Mouse (Mus musculus) intestine, embryonic 14.5 days (tissue): ENCODE measurements around the gene Gm37240. TPM values are rescaled to one million over a fixed set of nuclear protein-coding genes. Genes with fewer than 3 reads are reported as not detected.

Source experiments
- ATAC-seq: fragments of 200-750 bp; cut with Nextera tagmentation; replicated peaks from 2 replicates; pipeline ENCODE4 v1.8.0; 2017; ENCODE audit warnings: low read depth, moderate number of reproducible peaks, moderate TSS enrichment, moderate library complexity; ENCODE audit not compliant: low FRiP score, low TSS enrichment
- DNase-seq: peaks from one replicate; pipeline ENCODE4 v3.0.0-alpha.2; 2018; ENCODE audit warnings: low spot score
- H3K27ac ChIP-seq: fragments of 300-500 bp; sonication (generic); 2 replicates; pipeline ENCODE4 v1.5.1; 2014; ENCODE audit warnings: low read depth, mild to moderate bottlenecking, control low read depth
- H3K27me3 ChIP-seq: fragments of 300-500 bp; sonication (generic); replicated peaks from 2 replicates; pipeline ENCODE4 v1.6.1; 2014; ENCODE audit warnings: low read length, control low read depth; ENCODE audit not compliant: control insufficient read depth, insufficient read depth
- H3K36me3 ChIP-seq: fragments of 300-500 bp; sonication (generic); 2 replicates; pipeline ENCODE4 v1.6.1; 2014; ENCODE audit warnings: low read length, control low read depth; ENCODE audit not compliant: control insufficient read depth, insufficient read depth
- H3K4me1 ChIP-seq: fragments of 300-500 bp; sonication (generic); replicated peaks from 2 replicates; pipeline ENCODE4 v1.6.1; 2014; ENCODE audit warnings: low read length, control low read depth, mixed read lengths; ENCODE audit not compliant: control insufficient read depth, insufficient read depth
- H3K4me2 ChIP-seq: fragments of 300-500 bp; sonication (generic); 2 replicates; pipeline ENCODE4 v1.6.1; 2014; ENCODE audit warnings: low read length
- H3K4me3 ChIP-seq: fragments of 300-500 bp; sonication (generic); 2 replicates; pipeline ENCODE4 v1.5.1; 2014; ENCODE audit warnings: low read depth, low read length, control low read depth, mixed read lengths
- H3K9ac ChIP-seq: fragments of 300-500 bp; sonication (generic); 2 replicates; pipeline ENCODE4 v1.6.1; 2014; ENCODE audit warnings: mild to moderate bottlenecking, low read length
- H3K9me3 ChIP-seq: fragments of 300-500 bp; sonication (generic); 2 replicates; pipeline ENCODE4 v1.6.1; 2016; ENCODE audit warnings: low read length, control low read depth; ENCODE audit not compliant: control insufficient read depth
- WGBS: fragments of 180-500 bp; shearing (Covaris S2); extraction: QIAGEN DNeasy Blood & Tissue Kit; methylation state at CpG from one replicate; pipeline ENCODE4 v1.1.7; 2014; 5-methylcytosine and 5-hydroxymethylcytosine counted together
- polyA plus RNA-seq: library from polyadenylated mRNA; unstranded; fragments of >200 nt; fragmentation: Nextera tagmentation; extraction: Ambion mirVana; gene quantifications from 2 replicates; pipeline ENCODE4 v1.2.1, GENCODE M21; 2014

Gm37240 gene
- polyA plus RNA-seq, 1 experiment from 2014 or later: 5.3 TPM

- Histone ChIP-seq H3K9me3 (no peaks in the 10 kb centered on the region), H3K27ac (no peak overlapping the region), H3K4me2 (no peak overlapping the region), H3K27me3 (no peaks in the 10 kb centered on the region), H3K4me3 (no peak overlapping the region), H3K36me3 (no peaks in the 10 kb centered on the region), H3K4me1 (no peaks in the 10 kb centered on the region; the same call in none of the 2 replicates), H3K9ac (no peak overlapping the region)
- no peak for ATAC-seq
- DNase-seq: no peak
- 72% methylated on average over 5 of the region's 5 CpGs for WGBS
Observed at GRCm38 (mm10) chr3:85214926-85215325, 672.4 kb downstream of the Gm37240 start.

DNA sequence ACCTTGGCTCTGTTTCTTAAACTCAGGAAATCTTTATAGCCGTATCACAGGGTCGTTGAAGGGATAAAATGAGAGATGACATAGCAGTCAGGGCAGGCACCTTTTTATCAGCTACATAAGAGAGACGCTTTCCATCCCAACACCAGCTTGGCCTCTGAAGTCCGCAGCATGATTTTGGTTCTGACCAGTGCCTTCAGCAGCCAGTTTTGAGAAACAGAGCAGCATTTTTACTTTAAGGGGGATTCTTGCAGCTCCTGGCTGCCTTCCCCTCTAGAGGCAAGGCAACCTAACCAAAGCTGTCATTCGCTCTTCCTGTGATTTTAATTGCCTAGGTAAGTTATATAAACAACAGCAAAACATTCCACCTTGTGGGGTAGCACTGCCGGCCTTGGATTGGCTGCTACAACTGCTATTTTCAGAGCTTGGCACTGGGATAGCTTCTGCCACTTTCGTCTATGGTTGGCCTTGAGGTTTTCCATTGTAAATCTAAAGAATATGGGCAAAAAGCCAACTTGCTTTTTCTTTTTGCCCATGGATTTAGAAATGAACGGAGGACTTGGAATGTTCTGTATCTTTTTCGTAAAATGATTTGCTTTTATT is 674.5 kb downstream of the Gm37240 start:
- no peak for DNase-seq
- Histone ChIP-seq H3K9me3 (no peaks in the 10 kb centered on the region), H3K36me3 (no peaks in the 10 kb centered on the region), H3K27ac (no peak overlapping the region), H3K9ac (no peak overlapping the region), H3K27me3 (no peaks in the 10 kb centered on the region), H3K4me1 (no peaks in the 10 kb centered on the region; the same call in none of the 2 replicates), H3K4me2 (no peak overlapping the region), H3K4me3 (no peak overlapping the region)
- ATAC-seq: no peak
- WGBS: 51% methylated on average over 9 of the region's 9 CpGs

DNA sequence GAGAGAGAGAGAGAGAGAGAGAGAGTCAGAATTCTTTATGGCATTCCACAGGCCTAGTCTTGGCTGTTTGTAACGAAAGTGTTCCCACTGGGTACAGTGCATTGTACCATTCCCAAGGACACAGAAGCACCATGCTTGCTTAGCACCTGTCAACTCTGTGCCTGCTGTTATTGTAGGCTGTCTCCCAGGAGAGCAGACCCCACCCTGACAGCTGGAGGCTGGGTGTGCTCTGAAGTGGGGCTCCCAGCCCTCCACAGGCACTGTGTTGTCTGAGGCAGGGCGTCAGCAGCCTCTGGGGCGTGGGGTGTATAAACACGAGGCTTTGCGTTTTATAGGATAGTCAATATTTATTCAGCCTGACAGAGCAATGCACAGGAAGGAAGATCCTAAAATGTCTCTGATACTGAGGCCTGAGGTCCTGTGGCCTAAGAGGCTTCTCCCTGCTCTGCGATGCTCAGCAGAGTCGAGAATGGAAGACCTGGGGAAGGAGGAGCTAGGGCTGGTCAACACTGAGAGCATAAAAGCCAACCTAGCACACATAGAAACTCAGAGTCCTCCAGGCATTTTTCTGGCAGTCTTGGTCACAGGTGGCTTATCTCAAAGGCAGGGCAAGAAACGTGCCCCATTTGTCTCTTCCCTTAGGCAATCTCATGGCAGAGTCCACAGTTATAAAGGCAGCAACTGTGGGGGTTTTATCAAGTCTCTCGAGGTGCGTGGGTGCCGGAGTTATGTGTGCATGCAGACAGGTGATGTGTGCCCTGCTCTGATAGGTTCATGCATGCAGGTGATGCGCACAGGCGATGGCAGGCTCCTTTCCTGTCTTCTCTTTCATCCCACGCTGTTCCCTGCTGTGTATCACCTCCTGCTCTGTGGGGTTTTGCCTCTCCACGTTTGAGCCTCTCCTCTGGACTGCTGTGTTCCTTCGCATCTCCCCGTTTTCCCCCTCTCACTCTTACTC is 677.2 kb downstream of the Gm37240 start:
- Histone ChIP-seq H3K27me3 (no peaks in the 10 kb centered on the region), H3K36me3 (no peaks in the 10 kb centered on the region), H3K4me3 (no peak overlapping the region), H3K9ac (no peak overlapping the region), H3K4me1 (no peaks in the 10 kb centered on the region; the same call in none of the 2 replicates), H3K9me3 (no peaks in the 10 kb centered on the region), H3K4me2 (no peak overlapping the region), H3K27ac (no peak overlapping the region)
- DNase-seq (no peak), ATAC-seq (peak; percentile 74)
- 52% methylated on average over 17 of the region's 17 CpGs for WGBS

DNA sequence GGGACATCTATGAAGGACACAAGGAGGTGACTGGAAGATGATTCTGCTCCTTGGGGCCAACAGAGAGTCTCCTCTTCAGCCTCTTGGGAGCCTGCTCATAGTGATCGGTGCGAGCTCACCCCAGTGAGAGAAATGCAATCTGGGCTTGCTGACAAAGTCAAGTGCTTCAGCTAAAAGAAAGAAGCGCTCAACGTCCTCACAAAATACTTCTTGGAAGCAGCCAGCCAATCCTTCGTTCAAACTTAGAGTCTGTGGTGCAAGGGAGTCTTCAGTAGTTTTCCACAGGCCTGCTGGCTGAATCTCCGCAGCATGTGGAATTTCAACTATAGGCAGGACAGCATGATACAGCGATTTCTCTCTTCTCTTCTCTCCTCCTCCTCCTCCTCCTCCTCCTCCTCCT is 680.8 kb downstream of the Gm37240 start:
- no peak overlapping the region for H3K4me2 ChIP-seq
- H3K36me3 ChIP-seq: no peaks in the 10 kb centered on the region
- ATAC-seq (no peak), DNase-seq (no peak)
- H3K9me3 ChIP-seq: no peaks in the 10 kb centered on the region
- no peaks in the 10 kb centered on the region for H3K27me3 ChIP-seq
- no peaks in the 10 kb centered on the region; the same call in 1 of the 2 replicates for H3K4me1 ChIP-seq
- H3K9ac ChIP-seq: no peak overlapping the region
- no peak overlapping the region for H3K4me3 ChIP-seq
- H3K27ac ChIP-seq: no peak overlapping the region
- 76% methylated on average over 7 of the region's 7 CpGs for WGBS

GRCm38 (mm10) chr3:85205911-85206310 is 681.4 kb downstream of the Gm37240 start:
- Histone ChIP-seq H3K27me3 (no peaks in the 10 kb centered on the region), H3K4me3 (no peak overlapping the region), H3K9ac (no peak overlapping the region), H3K9me3 (no peaks in the 10 kb centered on the region), H3K36me3 (no peaks in the 10 kb centered on the region), H3K4me1 (no peaks in the 10 kb centered on the region; the same call in 1 of the 2 replicates), H3K27ac (no peak overlapping the region), H3K4me2 (no peak overlapping the region)
- ATAC-seq: no peak
- no peak for DNase-seq
- WGBS: 85% methylated on average over 4 of the region's 4 CpGs

GRCm38 (mm10) chr3:85203659-85204058 is 683.7 kb downstream of the Gm37240 start:
- no peaks in the 10 kb centered on the region for H3K27me3 ChIP-seq
- no peak overlapping the region for H3K9ac ChIP-seq
- no peaks in the 10 kb centered on the region for H3K9me3 ChIP-seq
- WGBS: 44% methylated on average over 9 of the region's 9 CpGs
- H3K4me3 ChIP-seq: no peak overlapping the region
- no peaks in the 10 kb centered on the region for H3K36me3 ChIP-seq
- H3K27ac ChIP-seq: no peak overlapping the region
- H3K4me2 ChIP-seq: no peak overlapping the region
- ATAC-seq (no peak), DNase-seq (no peak)
- no peaks in the 10 kb centered on the region for H3K4me1 ChIP-seq

DNA sequence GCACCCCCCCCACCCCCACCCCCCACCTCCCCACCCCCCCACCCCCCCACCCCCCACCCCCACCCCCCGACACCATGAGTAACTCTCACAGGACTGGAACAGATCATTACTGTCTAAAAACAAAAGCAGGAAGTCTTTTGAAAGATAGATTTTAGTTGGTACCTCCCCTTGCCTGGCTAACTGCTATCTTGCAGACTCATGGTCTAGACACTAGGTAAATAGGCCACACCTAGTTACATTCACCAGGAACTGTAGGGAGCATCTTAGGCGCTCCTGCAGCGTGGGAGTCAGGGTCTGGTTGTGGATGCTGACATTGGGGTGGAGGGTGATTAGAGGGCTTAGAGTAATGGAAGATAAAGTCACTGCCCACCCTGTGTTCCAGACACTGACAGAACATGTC is 684.6 kb downstream of the Gm37240 start:
- no peak overlapping the region for H3K4me3 ChIP-seq
- no peak overlapping the region for H3K9ac ChIP-seq
- no peak overlapping the region for H3K27ac ChIP-seq
- ATAC-seq (no peak), DNase-seq (no peak)
- 21% methylated on average over 3 of the region's 3 CpGs for WGBS
- H3K36me3 ChIP-seq: no peaks in the 10 kb centered on the region
- no peak overlapping the region for H3K4me2 ChIP-seq
- no peaks in the 10 kb centered on the region for H3K4me1 ChIP-seq
- H3K9me3 ChIP-seq: no peaks in the 10 kb centered on the region
- no peaks in the 10 kb centered on the region for H3K27me3 ChIP-seq

DNA sequence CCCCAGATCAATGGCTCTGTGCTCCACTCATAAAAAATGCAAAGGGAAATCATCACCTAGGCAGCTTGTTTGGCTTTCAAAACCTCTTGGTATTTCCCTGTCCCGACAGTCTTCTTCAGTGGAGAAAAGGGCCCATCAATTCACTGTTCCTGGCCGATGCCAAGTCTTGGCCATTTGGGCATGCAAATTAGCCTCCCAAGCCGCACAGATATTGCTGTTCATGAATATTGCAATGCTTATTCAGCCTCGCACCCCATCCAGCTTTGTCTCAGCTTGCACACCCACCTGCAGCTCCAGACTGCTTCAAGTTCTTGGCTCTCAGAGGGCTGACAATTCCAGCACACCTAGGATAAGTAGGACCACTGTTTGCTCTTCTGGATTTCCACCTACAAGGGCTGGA is 685.5 kb downstream of the Gm37240 start:
- 82% methylated on average over 4 of the region's 4 CpGs for WGBS
- H3K9me3 ChIP-seq: no peaks in the 10 kb centered on the region

More for the DNA sequence above, 685.5 kb downstream of the Gm37240 start:
- H3K9ac ChIP-seq: no peak overlapping the region
- DNase-seq: no peak
- H3K27me3 ChIP-seq: no peaks in the 10 kb centered on the region
- no peaks in the 10 kb centered on the region for H3K4me1 ChIP-seq
- H3K4me2 ChIP-seq: no peak overlapping the region
- H3K36me3 ChIP-seq: no peaks in the 10 kb centered on the region
- no peak overlapping the region for H3K27ac ChIP-seq
- no peak for ATAC-seq
- no peak overlapping the region for H3K4me3 ChIP-seq
